Mouse (Mus musculus) CH12F3 (cell line): ENCODE results near the gene Pawr.

Experiments
- in situ Hi-C: fragments of 300-500 bp; cut with MboI; formaldehyde crosslinking; loops from 2 replicates; pipeline ENCODE4 v1.14.3; 2020; ENCODE audit warnings: low sequenced_read_pairs

Gene Pawr

GRCm38 (mm10) chr10:108433976-108434375, 102.1 kb downstream of the Pawr start:
- in situ Hi-C loops: no loop called here

GRCm38 (mm10) chr10:108435616-108436015, 103.7 kb downstream of the Pawr start:
- in situ Hi-C loops: no loop called here

DNA sequence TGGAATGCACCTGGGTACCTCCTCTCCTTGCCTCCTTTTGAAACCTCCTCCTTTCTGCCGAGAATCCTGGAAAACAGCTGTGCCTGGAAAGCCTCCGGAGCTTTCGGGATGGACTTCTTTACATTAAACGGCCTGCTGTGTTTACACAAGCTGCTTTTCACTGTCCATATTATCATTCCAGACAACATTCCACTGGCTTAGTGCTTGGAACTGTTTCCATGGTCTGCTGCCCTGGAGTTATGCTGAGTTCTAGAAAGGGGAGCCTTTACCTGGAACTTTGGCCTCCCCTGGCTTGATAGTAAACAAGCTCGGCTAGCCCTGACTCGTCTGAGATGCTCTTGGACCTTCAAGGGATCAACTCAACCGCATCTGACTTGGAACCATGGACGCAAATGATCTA, 104.4 kb downstream of the Pawr start:
- in situ Hi-C loops: no loop called here

GRCm38 (mm10) chr10:108440251-108440650, 108.3 kb downstream of the Pawr start:
- in situ Hi-C loops: loop anchor here (10.0 kb wide), 1 partner anchor 145 kb away; no protein-coding TSS in a partner anchor

- in situ Hi-C loops: loop anchor here (10.0 kb wide), 1 partner anchor 149 kb away; no protein-coding TSS in a partner anchor
Measured at GRCm38 (mm10) chr10:108443931-108444876, 112.3 kb downstream of the Pawr start.

- in situ Hi-C loops: loop anchor here (10.0 kb wide), 1 partner anchor 150 kb away; no protein-coding TSS in a partner anchor
Measured at GRCm38 (mm10) chr10:108445123-108445522, 113.2 kb downstream of the Pawr start.

GRCm38 (mm10) chr10:108445606-108446005, 113.7 kb downstream of the Pawr start:
- in situ Hi-C loops: loop anchor here (10.0 kb wide), 1 partner anchor 151 kb away; no protein-coding TSS in a partner anchor

GRCm38 (mm10) chr10:108446041-108446931, 114.4 kb downstream of the Pawr start:
- in situ Hi-C loops: loop anchor here (10.0 kb wide), 1 partner anchor 151 kb away; no protein-coding TSS in a partner anchor

GRCm38 (mm10) chr10:108447211-108447610, 115.3 kb downstream of the Pawr start:
- in situ Hi-C loops: loop anchor here (10.0 kb wide), 1 partner anchor 152 kb away; no protein-coding TSS in a partner anchor

DNA sequence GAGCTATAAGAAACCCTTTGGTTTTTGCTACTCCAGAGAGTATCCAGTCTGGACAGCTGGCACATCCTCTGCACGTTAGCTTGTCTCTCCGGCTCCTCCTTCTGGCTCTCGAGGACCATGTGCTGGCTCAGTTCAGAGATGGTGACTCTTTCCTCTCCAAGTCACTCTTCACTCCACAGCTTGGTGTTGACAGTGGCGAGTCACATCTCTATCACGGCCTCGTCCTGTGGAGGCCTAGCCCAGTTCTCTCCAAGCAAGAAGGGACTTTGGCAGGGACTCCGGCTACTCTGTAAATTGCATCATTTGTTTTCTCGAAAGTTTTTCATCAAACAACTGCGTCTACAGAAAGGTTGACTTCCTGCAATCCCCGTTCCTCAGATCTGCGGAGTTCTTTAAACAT, 116.5 kb downstream of the Pawr start:
- in situ Hi-C loops: loop anchor here (10.0 kb wide), 1 partner anchor 154 kb away; no protein-coding TSS in a partner anchor

- in situ Hi-C loops: no loop called here
Measured at GRCm38 (mm10) chr10:108450401-108450800, 118.5 kb downstream of the Pawr start.

- in situ Hi-C loops: no loop called here
Measured at GRCm38 (mm10) chr10:108451516-108451915, 119.6 kb downstream of the Pawr start.

GRCm38 (mm10) chr10:108452421-108452820, 120.5 kb downstream of the Pawr start:
- in situ Hi-C loops: no loop called here

DNA sequence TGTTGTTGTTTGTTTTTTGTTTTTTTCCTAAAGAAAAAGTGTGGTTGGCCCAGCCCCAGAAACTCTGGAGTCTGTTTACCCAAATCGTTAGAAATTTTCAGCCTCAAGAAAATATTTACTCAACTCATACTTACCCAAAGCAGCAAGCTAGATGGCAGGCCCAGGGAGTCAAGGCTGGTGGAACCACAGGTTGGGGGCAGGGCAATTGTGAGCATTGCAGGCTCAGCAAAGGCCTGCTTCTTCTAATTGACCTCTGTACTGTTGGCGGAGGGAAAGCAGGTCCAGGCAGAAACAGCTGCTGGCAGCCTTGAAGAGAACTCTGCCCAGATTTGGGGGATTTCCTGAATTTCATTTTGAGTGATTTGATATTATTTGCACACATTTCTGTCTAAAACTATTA, 121.6 kb downstream of the Pawr start:
- in situ Hi-C loops: no loop called here

- in situ Hi-C loops: no loop called here
Measured at GRCm38 (mm10) chr10:108454691-108455117, 122.8 kb downstream of the Pawr start.

DNA sequence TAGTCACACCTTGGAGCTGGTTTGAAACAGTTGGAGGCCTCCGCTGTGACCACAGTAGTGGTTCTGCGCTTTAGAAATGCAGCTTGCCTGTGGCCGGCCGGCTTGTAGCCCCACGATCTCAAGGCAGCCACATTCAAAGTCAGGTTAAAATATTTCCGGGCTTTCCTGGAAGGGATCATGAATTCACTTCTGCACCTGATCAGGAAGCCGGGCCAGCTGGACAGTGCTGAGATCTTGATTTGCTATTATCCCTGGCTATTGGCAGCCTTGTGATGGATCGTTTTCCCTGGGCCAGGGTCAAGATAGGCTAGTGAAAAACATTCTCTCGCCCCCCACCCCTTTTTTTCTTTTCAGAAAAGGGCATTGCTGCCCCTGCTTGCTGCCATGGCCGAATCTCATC, 123.3 kb downstream of the Pawr start:
- in situ Hi-C loops: no loop called here

DNA sequence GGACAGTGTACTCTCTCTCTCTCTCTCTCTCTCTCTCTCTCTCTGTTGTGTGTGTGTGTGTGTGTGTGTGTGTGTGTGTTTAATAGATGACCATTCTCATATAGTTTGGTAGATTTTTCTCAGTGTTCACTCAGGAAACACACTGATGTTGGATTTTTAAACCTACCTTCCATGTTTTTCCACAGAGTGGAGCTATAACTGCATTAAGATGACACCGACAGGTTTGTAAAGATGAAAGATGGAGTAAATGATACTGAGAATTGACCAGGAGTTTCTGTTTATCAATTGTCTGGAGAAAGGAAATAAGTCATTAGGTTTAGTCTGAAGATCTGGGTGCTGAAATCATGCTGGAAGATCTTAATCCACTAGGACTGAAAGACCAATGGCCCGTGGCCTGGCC, 124.0 kb downstream of the Pawr start:
- in situ Hi-C loops: no loop called here

GRCm38 (mm10) chr10:108457054-108457453, 125.1 kb downstream of the Pawr start:
- in situ Hi-C loops: no loop called here

- in situ Hi-C loops: no loop called here
Measured at GRCm38 (mm10) chr10:108461862-108462261, 129.9 kb downstream of the Pawr start.
